Mouse (Mus musculus): ENCODE measurements around the gene Sptbn4. TPM values are rescaled to one million over a fixed set of nuclear protein-coding genes. Genes with fewer than 3 reads are reported as not detected.
"Not testable (repeated sequence)": the region's sequence is repeated elsewhere in the genome, so short reads cannot be mapped to it uniquely, and the experiment has no call there.

Sptbn4 gene
- 3.9 and 5.6 TPM in 2 replicates for polyA plus RNA-seq (2014; fragmentation: Nextera tagmentation; extraction: Ambion mirVana)

GRCm38 (mm10) chr7:27447419-27448286 lies at the start of gene Sptbn4, which contains the start of gene Blvrb:
TSS of gene Sptbn4 (minus strand) at chr7:27447686.
TSS of gene Blvrb (plus strand) at chr7:27447978.
- H3K4me3 ChIP-seq (ENCODE audit: low read depth, low read length), result peak within 1 kb of the TSS; percentile 59
- under 1% methylated on average over 54 of the region's 54 CpGs for WGBS
- H3K4me1 ChIP-seq (ENCODE audit: control insufficient read depth, insufficient read depth, low read length), result 0 out of 2 replicates have a peak, but pooled peaks cover 8% of the 10 kb centered on the region
- peak within 1 kb of the TSS; percentile 72 for H3K27ac ChIP-seq (ENCODE audit: low read depth, low read length)
- no peaks in the 10 kb centered on the region for H3K9me3 ChIP-seq (ENCODE audit: control insufficient read depth, low read length)
- peak within 1 kb of the TSS; percentile 87 for H3K4me2 ChIP-seq (ENCODE audit: low read depth, low read length)
- H3K36me3 ChIP-seq (ENCODE audit: control insufficient read depth, insufficient read depth, low read length), result no peaks in the 10 kb centered on the region
- peak; percentile 93 for ATAC-seq (ENCODE audit: low read depth)
- H3K27me3 ChIP-seq (ENCODE audit: control insufficient read depth, insufficient read depth, low read length), result no peaks in the 10 kb centered on the region
- H3K9ac ChIP-seq (replicated peaks; ENCODE audit: low read depth, low read length), result peak within 1 kb of the TSS; percentile 79

- not testable (repeated sequence) for H3K9ac ChIP-seq (replicated peaks; ENCODE audit: low read depth, low read length); H3K36me3 ChIP-seq (ENCODE audit: control insufficient read depth, insufficient read depth, low read length); H3K27ac ChIP-seq (ENCODE audit: low read depth, low read length); ATAC-seq (ENCODE audit: low read depth); H3K4me3 ChIP-seq (ENCODE audit: low read depth, low read length); H3K4me2 ChIP-seq (ENCODE audit: low read depth, low read length); H3K27me3 ChIP-seq (ENCODE audit: control insufficient read depth, insufficient read depth, low read length); H3K9me3 ChIP-seq (ENCODE audit: control insufficient read depth, low read length); H3K4me1 ChIP-seq (ENCODE audit: control insufficient read depth, insufficient read depth, low read length)
- WGBS, result 94% methylated on average over 9 of the region's 9 CpGs
These were observed 47.3 kb upstream of the Sptbn4 start for GRCm38 (mm10) chr7:27494659-27495367.

GRCm38 (mm10) chr7:27493450-27493849 lies 46.0 kb upstream of the Sptbn4 start:
- ATAC-seq (ENCODE audit: low read depth), result no peak

GRCm38 (mm10) chr7:27493022-27493421 lies 45.5 kb upstream of the Sptbn4 start:
- no peak overlapping the region for H3K27ac ChIP-seq (ENCODE audit: low read depth, low read length)
- no peaks in the 10 kb centered on the region for H3K9me3 ChIP-seq (ENCODE audit: control insufficient read depth, low read length)
- H3K36me3 ChIP-seq (ENCODE audit: control insufficient read depth, insufficient read depth, low read length), result no peaks in the 10 kb centered on the region
- H3K4me1 ChIP-seq (ENCODE audit: control insufficient read depth, insufficient read depth, low read length), result 0 out of 2 replicates have a peak, but pooled peaks cover 2% of the 10 kb centered on the region
- no peak overlapping the region for H3K4me3 ChIP-seq (ENCODE audit: low read depth, low read length)
- no peak for ATAC-seq (ENCODE audit: low read depth)
- WGBS, result 76% methylated on average over 3 of the region's 3 CpGs
- H3K4me2 ChIP-seq (ENCODE audit: low read depth, low read length), result no peak overlapping the region
- H3K9ac ChIP-seq (replicated peaks; ENCODE audit: low read depth, low read length), result no peak overlapping the region
- no peaks in the 10 kb centered on the region for H3K27me3 ChIP-seq (ENCODE audit: control insufficient read depth, insufficient read depth, low read length)

More at GRCm38 (mm10) chr7:27493450-27493849, 46.0 kb upstream of the Sptbn4 start:
- 83% methylated on average over 5 of the region's 5 CpGs for WGBS
- H3K36me3 ChIP-seq (ENCODE audit: control insufficient read depth, insufficient read depth, low read length), result no peaks in the 10 kb centered on the region
- no peak overlapping the region for H3K4me2 ChIP-seq (ENCODE audit: low read depth, low read length)
- H3K4me1 ChIP-seq (ENCODE audit: control insufficient read depth, insufficient read depth, low read length), result 0 out of 2 replicates have a peak, but pooled peaks cover 2% of the 10 kb centered on the region
- no peak overlapping the region for H3K4me3 ChIP-seq (ENCODE audit: low read depth, low read length)
- no peaks in the 10 kb centered on the region for H3K9me3 ChIP-seq (ENCODE audit: control insufficient read depth, low read length)
- no peak overlapping the region for H3K9ac ChIP-seq (replicated peaks; ENCODE audit: low read depth, low read length)
- no peak overlapping the region for H3K27ac ChIP-seq (ENCODE audit: low read depth, low read length)
- H3K27me3 ChIP-seq (ENCODE audit: control insufficient read depth, insufficient read depth, low read length), result no peaks in the 10 kb centered on the region

- H3K27ac ChIP-seq (ENCODE audit: low read depth, low read length), result no peak overlapping the region
- no peak for ATAC-seq (ENCODE audit: low read depth)
- WGBS, result 77% methylated on average over 7 of the region's 7 CpGs
These were observed 44.4 kb upstream of the Sptbn4 start for GRCm38 (mm10) chr7:27491856-27492255.

GRCm38 (mm10) chr7:27490543-27491329 lies 43.2 kb upstream of the Sptbn4 start:
- 1% methylated on average over 29 of the region's 33 CpGs for WGBS
- ATAC-seq (ENCODE audit: low read depth), result no peak
- Histone ChIP-seq H3K4me2 (ENCODE audit: low read depth, low read length) (peak overlapping the region; percentile 34), H3K9me3 (ENCODE audit: control insufficient read depth, low read length) (no peaks in the 10 kb centered on the region), H3K36me3 (ENCODE audit: control insufficient read depth, insufficient read depth, low read length) (no peaks in the 10 kb centered on the region), H3K9ac (replicated peaks; ENCODE audit: low read depth, low read length) (peak overlapping the region; percentile 32), H3K27me3 (ENCODE audit: control insufficient read depth, insufficient read depth, low read length) (no peaks in the 10 kb centered on the region), H3K4me3 (ENCODE audit: low read depth, low read length) (peak overlapping the region; percentile 20; the same call in 1 of the 2 replicates), H3K4me1 (ENCODE audit: control insufficient read depth, insufficient read depth, low read length) (0 out of 2 replicates have a peak, but pooled peaks cover 2% of the 10 kb centered on the region), H3K27ac (ENCODE audit: low read depth, low read length) (peak overlapping the region; percentile 0; the same call in 1 of the 2 replicates)

More at GRCm38 (mm10) chr7:27491856-27492255, 44.4 kb upstream of the Sptbn4 start:
- H3K27me3 ChIP-seq (ENCODE audit: control insufficient read depth, insufficient read depth, low read length), result no peaks in the 10 kb centered on the region
- H3K9ac ChIP-seq (replicated peaks; ENCODE audit: low read depth, low read length), result no peak overlapping the region
- 0 out of 2 replicates have a peak, but pooled peaks cover 2% of the 10 kb centered on the region for H3K4me1 ChIP-seq (ENCODE audit: control insufficient read depth, insufficient read depth, low read length)
- no peaks in the 10 kb centered on the region for H3K36me3 ChIP-seq (ENCODE audit: control insufficient read depth, insufficient read depth, low read length)
- H3K4me2 ChIP-seq (ENCODE audit: low read depth, low read length), result no peak overlapping the region
- H3K4me3 ChIP-seq (ENCODE audit: low read depth, low read length), result no peak overlapping the region
- H3K9me3 ChIP-seq (ENCODE audit: control insufficient read depth, low read length), result no peaks in the 10 kb centered on the region

- Histone ChIP-seq H3K4me3 (ENCODE audit: low read depth, low read length) (peak overlapping the region; percentile 20; the same call in 1 of the 2 replicates), H3K27me3 (ENCODE audit: control insufficient read depth, insufficient read depth, low read length) (no peaks in the 10 kb centered on the region), H3K9ac (replicated peaks; ENCODE audit: low read depth, low read length) (no peak overlapping the region), H3K4me1 (ENCODE audit: control insufficient read depth, insufficient read depth, low read length) (0 out of 2 replicates have a peak, but pooled peaks cover 2% of the 10 kb centered on the region), H3K4me2 (ENCODE audit: low read depth, low read length) (peak overlapping the region; percentile 34; the same call in 1 of the 2 replicates), H3K36me3 (ENCODE audit: control insufficient read depth, insufficient read depth, low read length) (no peaks in the 10 kb centered on the region), H3K9me3 (ENCODE audit: control insufficient read depth, low read length) (no peaks in the 10 kb centered on the region), H3K27ac (ENCODE audit: low read depth, low read length) (peak overlapping the region; percentile 0; the same call in 1 of the 2 replicates)
- ATAC-seq (ENCODE audit: low read depth), result no peak
- WGBS, result 38% methylated on average over 4 of the region's 4 CpGs
These were observed 42.7 kb upstream of the Sptbn4 start for GRCm38 (mm10) chr7:27490227-27490542.

- H3K4me3 ChIP-seq (ENCODE audit: low read depth, low read length), result no peak overlapping the region
- no peaks in the 10 kb centered on the region for H3K9me3 ChIP-seq (ENCODE audit: control insufficient read depth, low read length)
- H3K4me1 ChIP-seq (ENCODE audit: control insufficient read depth, insufficient read depth, low read length), result 0 out of 2 replicates have a peak, but pooled peaks cover 2% of the 10 kb centered on the region
- no peak for ATAC-seq (ENCODE audit: low read depth)
- H3K27ac ChIP-seq (ENCODE audit: low read depth, low read length), result no peak overlapping the region
- H3K36me3 ChIP-seq (ENCODE audit: control insufficient read depth, insufficient read depth, low read length), result no peaks in the 10 kb centered on the region
- no peak overlapping the region for H3K4me2 ChIP-seq (ENCODE audit: low read depth, low read length)
- H3K27me3 ChIP-seq (ENCODE audit: control insufficient read depth, insufficient read depth, low read length), result no peaks in the 10 kb centered on the region
- 90% methylated on average over 25 of the region's 25 CpGs for WGBS
- no peak overlapping the region for H3K9ac ChIP-seq (replicated peaks; ENCODE audit: low read depth, low read length)
These were observed 41.9 kb upstream of the Sptbn4 start for GRCm38 (mm10) chr7:27489270-27489869.

Data from neural tube, embryonic 14.5 days (tissue).